In the genomic region with DNA sequence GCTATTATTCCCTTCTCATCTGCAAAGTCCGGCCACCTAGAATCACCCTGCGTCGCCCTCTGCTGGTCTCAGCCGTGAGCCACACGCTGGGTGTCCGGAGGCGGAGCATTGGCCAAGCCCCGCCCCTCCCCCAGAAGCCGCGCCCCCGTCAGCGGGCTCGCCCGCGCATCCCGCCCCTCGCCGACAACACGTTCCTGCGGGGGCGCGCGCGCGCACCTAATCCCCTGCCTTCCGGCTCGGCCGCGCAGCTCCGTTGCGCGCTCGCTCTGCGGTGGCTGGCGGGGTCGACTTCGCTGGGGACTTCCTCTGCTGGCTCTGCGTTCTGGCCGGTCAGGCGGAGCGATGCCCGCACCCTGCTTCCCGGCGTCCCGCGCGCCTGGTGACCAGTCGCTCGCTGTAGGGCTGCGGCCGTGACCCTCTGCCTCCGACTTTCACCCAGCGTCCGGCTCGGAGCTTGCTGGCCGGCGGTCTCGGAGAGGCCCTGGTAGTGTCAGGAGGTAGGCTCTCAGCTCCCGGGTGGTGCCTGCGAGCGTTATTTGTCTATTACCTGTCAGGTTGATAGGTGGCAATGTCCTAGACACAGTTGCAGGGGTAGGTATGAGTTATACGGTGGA, we compare ENCODE assay signal across 8 mouse cellular contexts. TPM values are rescaled to one million over a fixed set of nuclear protein-coding genes. Genes with fewer than 3 reads are reported as not detected.
DNase-seq lines count a peak whose midpoint lies in the region; ATAC-seq and TF ChIP-seq lines count a peak whose summit lies in the region.

Gene Tigd2, plus strand, starts transcription at position 186 of the 614 bp plus-strand sequence.

- H3K9ac ChIP-seq in forebrain, embryonic 15.5 days (replicated peaks): peak within 1 kb of the TSS; percentile 81
- H3K9ac ChIP-seq in lung, embryonic 14.5 days: peak within 1 kb of the TSS; percentile 86

- peak; percentile 98 for ATAC-seq in forebrain, embryonic 15.5 days (replicated peaks)
- peak; percentile 96 for ATAC-seq in lung, embryonic 14.5 days (ENCODE audit: insufficient read depth)

- intact Hi-C loops in heart, postnatal 36 days (cut with DNase I): no loop called here

- peak; percentile 89 for DNase-seq in ES-CJ7 (ENCODE audit: low read depth, low spot score)
- DNase-seq in cerebellum, adult 11 months: peak; percentile 90
- DNase-seq in heart, postnatal 36 days: peak; percentile 93 to 94
- DNase-seq in layer of hippocampus, adult 2 months (ENCODE audit: low spot score in 2 of 2): peak; percentile 86 to 94
- DNase-seq in lung, embryonic 14.5 days: peak; percentile 95
- peak; percentile 93 for DNase-seq in thymus, adult 2 months

- under 1% methylated on average over 62 of the region's 62 CpGs for WGBS in forebrain, embryonic 15.5 days
- under 1% methylated on average over 62 of the region's 62 CpGs for WGBS in lung, embryonic 14.5 days
- under 1% methylated on average over 62 of the region's 62 CpGs for WGBS in olfactory bulb, adult 2 months
- WGBS in thymus, adult 2 months: under 1% methylated on average over 62 of the region's 62 CpGs

- no peaks in the 10 kb centered on the region for H3K9me3 ChIP-seq in forebrain, embryonic 15.5 days
- no peaks in the 10 kb centered on the region for H3K9me3 ChIP-seq in lung, embryonic 14.5 days (ENCODE audit: low read depth, low read length)

- H3K36me3 ChIP-seq in forebrain, embryonic 15.5 days: no peaks in the 10 kb centered on the region
- no peaks in the 10 kb centered on the region for H3K36me3 ChIP-seq in lung, embryonic 14.5 days (ENCODE audit: insufficient read depth)
- no peaks in the 10 kb centered on the region for H3K36me3 ChIP-seq in thymus, adult 2 months (ENCODE audit: control insufficient read depth, insufficient read depth, low read length)

- H3K27me3 ChIP-seq in forebrain, embryonic 15.5 days: no peaks in the 10 kb centered on the region
- no peaks in the 10 kb centered on the region for H3K27me3 ChIP-seq in lung, embryonic 14.5 days (ENCODE audit: insufficient read depth, low read length)
- H3K27me3 ChIP-seq in thymus, adult 2 months (ENCODE audit: control insufficient read depth, insufficient read depth, low read length): no peaks in the 10 kb centered on the region

- peaks cover 9% of the 10 kb centered on the region for H3K4me1 ChIP-seq in forebrain, embryonic 15.5 days
- no peaks in the 10 kb centered on the region for H3K4me1 ChIP-seq in lung, embryonic 14.5 days (ENCODE audit: insufficient read depth)
- H3K4me1 ChIP-seq in olfactory bulb, adult 2 months (ENCODE audit: control insufficient read depth, insufficient read depth, low read length): no peaks in the 10 kb centered on the region
- H3K4me1 ChIP-seq in thymus, adult 2 months (replicated peaks; ENCODE audit: control insufficient read depth, insufficient read depth, low read length): 0 out of 2 replicates have a peak, but pooled peaks cover 2% of the 10 kb centered on the region

- peak; percentile 73; the same call in 1 of the 2 replicates for TF ChIP-seq POLR2A in olfactory bulb, adult 2 months (IDR thresholded peaks at IDR 0.05; ENCODE audit: insufficient read depth, low read depth, low read length)
- peak; percentile 94 for TF ChIP-seq POLR2A in thymus, adult 2 months (IDR thresholded peaks at IDR 0.05; ENCODE audit: control insufficient read depth, extremely low read depth, insufficient read depth, low read length, poor library complexity)

- H3K4me3 ChIP-seq in forebrain, embryonic 15.5 days: peak within 1 kb of the TSS; percentile 91
- H3K4me3 ChIP-seq in layer of hippocampus, adult 2 months: peak within 1 kb of the TSS; percentile 100
- peak within 1 kb of the TSS; percentile 73 for H3K4me3 ChIP-seq in lung, embryonic 14.5 days (ENCODE audit: low read depth, low read length)
- peak within 1 kb of the TSS; percentile 88 for H3K4me3 ChIP-seq in olfactory bulb, adult 2 months (ENCODE audit: insufficient read depth, low read depth, low read length)
- peak within 1 kb of the TSS; percentile 80 for H3K4me3 ChIP-seq in thymus, adult 2 months (ENCODE audit: control insufficient read depth, insufficient read depth, low read length)

- peak within 1 kb of the TSS; percentile 61 for H3K4me2 ChIP-seq in forebrain, embryonic 15.5 days (replicated peaks)
- H3K4me2 ChIP-seq in lung, embryonic 14.5 days: peak within 1 kb of the TSS; percentile 72

- H3K27ac ChIP-seq in forebrain, embryonic 15.5 days (replicated peaks): peak within 1 kb of the TSS; percentile 70
- H3K27ac ChIP-seq in layer of hippocampus, adult 2 months: peak within 1 kb of the TSS; percentile 96
- peak within 1 kb of the TSS; percentile 89 for H3K27ac ChIP-seq in lung, embryonic 14.5 days (ENCODE audit: low read depth)
- H3K27ac ChIP-seq in olfactory bulb, adult 2 months (ENCODE audit: insufficient read depth, low read depth, low read length): peak within 1 kb of the TSS; percentile 63; the same call in 1 of the 2 replicates
- H3K27ac ChIP-seq in thymus, adult 2 months (ENCODE audit: control insufficient read depth, insufficient read depth, low read length): peak within 1 kb of the TSS; percentile 67

- peak; percentile 96 for TF ChIP-seq CTCF in layer of hippocampus, adult 2 months (conservative IDR thresholded peaks at IDR 0.05)
- peak; percentile 76 for TF ChIP-seq CTCF in lung, embryonic 14.5 days (IDR thresholded peaks at IDR 0.05; ENCODE audit: low read depth)
- peak; percentile 71; the same call in 1 of the 2 replicates for TF ChIP-seq CTCF in olfactory bulb, adult 2 months (IDR thresholded peaks at IDR 0.05; ENCODE audit: insufficient read depth, low read depth, low read length)
- peak; percentile 89 for TF ChIP-seq CTCF in thymus, adult 2 months (IDR thresholded peaks at IDR 0.05; ENCODE audit: borderline replicate concordance, control insufficient read depth, extremely low read depth, insufficient read depth, low read length, poor library complexity)

RNA-seq across cellular contexts. Expression of gene Tigd2, which starts in this region (rescaled TPM):
- polyA plus RNA-seq in forebrain, embryonic 15.5 days (2015; fragmentation: Nextera tagmentation; extraction: Ambion mirVana): 7.9 and 8.2 TPM in 2 replicates
- total RNA-seq in heart, postnatal 36 days (2021): 10 to 100 TPM; 11.4 to 12.0 TPM
- total RNA-seq in layer of hippocampus, adult 2 months (2021): 10 to 100 TPM; 15.2 to 15.9 TPM
- polyA plus RNA-seq in lung, embryonic 14.5 days (2014; fragmentation: Nextera tagmentation; extraction: Ambion mirVana): 9.4 and 10.8 TPM in 2 replicates
- not detected in 2 replicates for polyA plus RNA-seq in olfactory bulb, adult 2 months (2012; ENCODE audit: insufficient read depth, insufficient read length, low replicate concordance, missing spikeins)
- 6.1 and 6.9 TPM in 2 replicates for polyA plus RNA-seq in thymus, adult 2 months (2012; rRNA removed)

Comparison
In these comparisons a context has a peak if more than half of its experiments do, and no peak if none do; other contexts are left out.
1. Peak in every context shown above with its lines: DNase-seq, ATAC-seq, H3K4me3 ChIP-seq and H3K27ac ChIP-seq.